Mouse (Mus musculus): ENCODE results near the gene Gm38431.
"Not testable (repeated sequence)": the region's sequence is repeated elsewhere in the genome, so short reads cannot be mapped to it uniquely, and the experiment has no call there.

Gm38431 gene

DNA sequence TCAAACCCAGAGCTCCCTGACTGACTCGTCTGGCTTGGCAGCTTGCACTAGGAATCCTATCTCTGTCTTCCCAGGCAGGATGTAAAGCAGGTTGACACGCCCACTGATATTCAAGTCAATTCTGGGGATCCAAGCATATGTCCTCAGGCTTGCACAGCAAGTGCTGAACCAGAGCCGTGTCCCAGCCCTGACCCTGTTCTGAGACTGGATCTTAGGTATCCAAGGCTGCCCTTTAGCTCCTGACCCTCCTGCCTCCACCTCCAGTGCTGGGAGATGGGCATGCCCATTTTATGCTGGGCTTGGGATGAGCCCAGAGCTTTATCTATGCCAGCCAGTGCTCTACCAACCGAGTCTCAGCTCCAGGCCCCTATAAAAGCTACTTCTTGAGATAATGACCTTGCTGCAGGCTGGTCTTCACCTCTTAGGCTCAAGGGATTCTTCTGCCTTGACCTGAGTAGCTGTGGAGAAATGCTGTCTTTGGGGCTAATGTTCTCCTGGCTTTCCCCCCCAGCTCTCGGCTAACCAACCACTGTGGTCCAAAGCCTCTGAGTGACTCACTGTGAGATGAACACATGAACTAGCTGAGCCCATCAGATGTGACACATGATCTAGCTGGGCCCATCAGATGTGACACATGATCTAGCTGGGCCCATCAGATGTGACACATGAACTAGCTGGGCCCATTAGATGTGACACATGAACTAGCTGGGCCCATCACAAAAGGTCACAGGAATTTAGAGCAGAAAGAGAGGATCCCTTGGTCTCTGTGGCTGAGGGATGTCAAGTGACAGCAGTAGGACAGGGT lies 14.2 kb upstream of the Gm38431 start:
- DNase-seq (ENCODE audit: low spot score) = no peak

DNA sequence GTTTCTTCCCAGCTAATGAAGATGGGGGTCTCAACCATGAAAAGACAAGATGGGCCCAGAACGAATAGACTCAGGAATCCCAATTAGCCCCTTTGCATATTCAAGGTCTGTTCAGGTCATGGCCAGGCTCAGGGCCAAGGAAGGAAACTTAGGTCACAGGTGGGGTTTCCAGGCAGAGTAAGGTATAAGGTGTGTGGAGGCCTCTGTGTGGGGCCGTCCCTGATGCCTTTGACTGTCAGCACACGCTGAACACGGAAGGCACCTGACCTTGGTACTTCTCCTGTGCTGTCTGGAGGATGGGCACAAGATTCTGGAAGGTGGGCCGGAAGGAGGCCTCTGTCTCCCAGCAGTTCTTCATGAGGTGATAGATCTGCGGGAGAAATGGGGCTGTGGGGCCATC lies 13.0 kb upstream of the Gm38431 start:
- DNase-seq (ENCODE audit: low spot score) = no peak

DNA sequence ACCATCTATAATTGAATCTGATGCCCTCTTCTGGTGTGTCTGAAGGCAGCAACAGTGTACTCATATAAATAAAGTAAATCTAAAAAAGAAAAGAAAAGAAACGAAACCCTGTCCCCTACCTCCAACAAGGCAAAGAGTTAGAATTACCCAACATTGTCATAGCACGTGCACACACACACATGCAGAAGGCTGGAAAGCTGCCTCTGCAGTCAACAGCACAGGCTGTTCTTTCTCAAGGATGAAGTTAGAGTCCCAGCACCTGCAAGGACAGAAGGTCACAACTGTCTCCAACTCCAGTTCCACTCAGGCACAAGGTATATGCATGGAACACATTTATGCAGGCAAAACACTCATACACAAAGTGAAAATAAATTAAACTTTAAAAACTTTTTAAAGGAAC lies 10.3 kb upstream of the Gm38431 start:
- no peak for DNase-seq (ENCODE audit: low spot score)

DNA sequence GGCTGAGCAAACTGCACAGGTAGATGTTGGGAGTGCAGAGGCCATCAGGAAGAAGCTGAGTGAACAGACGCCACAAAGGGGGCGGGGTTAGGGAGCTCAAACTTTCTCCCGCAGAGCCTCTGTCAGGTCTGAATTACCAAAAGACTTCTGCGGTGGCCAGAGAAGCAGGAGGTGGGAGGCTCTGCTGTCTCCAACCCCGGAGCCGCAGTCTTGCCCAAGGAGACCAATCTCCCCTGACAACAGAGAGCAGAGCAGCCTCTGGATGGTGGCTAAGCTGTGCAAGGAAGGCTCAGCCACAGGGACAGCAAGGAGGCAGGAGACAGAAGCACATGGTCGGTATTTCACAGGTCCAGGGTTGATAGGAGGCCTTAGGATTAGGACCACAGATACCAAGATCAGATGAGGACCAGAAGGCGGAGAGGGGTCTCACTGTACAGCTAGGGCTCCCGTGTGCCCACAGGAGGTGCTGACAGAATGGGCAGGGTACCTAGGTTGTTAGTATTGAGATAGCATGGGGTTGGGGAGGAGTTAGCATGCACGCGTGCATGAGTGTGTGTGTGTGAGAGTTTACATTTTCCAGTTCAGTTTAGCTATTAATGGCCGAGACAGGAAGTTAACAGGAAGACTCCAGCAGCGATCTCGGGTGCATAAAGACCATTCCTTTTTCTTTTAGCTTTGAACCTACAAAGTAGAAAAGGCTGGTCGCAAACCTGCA lies 8.8 kb upstream of the Gm38431 start:
- no peak for DNase-seq (ENCODE audit: low spot score)

DNA sequence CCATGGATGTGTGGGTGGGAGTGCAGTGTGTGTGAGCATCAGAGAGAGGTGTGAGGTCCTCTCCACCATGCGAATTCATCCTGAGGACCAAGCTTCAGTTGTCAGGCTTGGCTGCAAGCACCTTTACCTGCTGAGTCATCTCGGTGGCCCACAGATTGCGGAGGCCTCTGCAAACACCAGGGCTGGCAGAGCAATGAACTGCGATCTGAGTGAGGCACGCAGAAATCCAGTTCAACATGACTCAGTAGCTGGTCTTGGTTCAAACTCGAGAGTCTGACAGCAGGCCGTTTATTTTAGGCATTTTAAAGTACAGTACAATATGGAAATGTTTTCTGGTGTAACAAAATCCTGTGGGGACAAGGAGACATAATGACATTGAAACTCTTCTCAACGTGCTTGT lies 6.0 kb upstream of the Gm38431 start:
- no peak for DNase-seq (ENCODE audit: low spot score)

DNA sequence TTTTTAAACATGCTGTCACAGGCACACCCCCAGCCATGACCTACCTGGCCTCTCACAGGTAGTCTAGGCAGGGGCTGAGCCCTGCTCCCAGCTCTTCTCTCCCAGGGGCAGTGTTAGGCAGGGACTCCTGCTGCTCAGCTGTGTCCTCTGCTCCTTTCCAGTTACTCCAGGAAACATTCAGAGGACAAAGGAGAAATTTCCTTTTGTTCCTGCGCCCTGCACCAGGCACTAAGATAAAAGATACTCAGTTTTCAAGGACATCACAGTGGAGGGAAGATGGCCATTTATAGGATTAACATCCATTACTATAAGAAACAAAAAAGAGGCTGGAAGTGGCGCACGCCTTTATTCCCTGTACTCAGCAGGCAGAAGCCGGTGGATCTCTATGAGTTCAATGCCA lies 4.2 kb upstream of the Gm38431 start:
- DNase-seq (ENCODE audit: low spot score) = no peak

DNA sequence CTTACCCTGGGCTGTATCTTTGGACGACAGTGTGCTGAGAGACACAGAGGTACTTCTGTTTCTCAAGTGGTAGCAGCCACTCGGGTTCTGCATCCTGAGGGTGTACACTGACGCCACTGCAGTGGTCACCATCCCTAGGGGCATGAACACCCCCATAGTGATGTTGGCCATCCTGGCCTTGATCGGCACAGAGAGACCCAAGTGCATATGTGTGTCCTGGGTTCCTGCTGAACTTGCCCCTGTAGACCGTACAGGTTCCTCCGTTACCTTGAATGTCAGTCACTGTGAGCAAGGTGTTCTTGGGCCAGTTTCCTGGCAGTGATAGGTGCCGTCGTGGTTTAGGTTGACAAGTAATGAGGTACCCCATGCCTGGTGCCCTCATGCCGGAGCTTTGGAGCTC lies 1.6 kb upstream of the Gm38431 start:
- DNase-seq (ENCODE audit: low spot score) = no peak

DNA sequence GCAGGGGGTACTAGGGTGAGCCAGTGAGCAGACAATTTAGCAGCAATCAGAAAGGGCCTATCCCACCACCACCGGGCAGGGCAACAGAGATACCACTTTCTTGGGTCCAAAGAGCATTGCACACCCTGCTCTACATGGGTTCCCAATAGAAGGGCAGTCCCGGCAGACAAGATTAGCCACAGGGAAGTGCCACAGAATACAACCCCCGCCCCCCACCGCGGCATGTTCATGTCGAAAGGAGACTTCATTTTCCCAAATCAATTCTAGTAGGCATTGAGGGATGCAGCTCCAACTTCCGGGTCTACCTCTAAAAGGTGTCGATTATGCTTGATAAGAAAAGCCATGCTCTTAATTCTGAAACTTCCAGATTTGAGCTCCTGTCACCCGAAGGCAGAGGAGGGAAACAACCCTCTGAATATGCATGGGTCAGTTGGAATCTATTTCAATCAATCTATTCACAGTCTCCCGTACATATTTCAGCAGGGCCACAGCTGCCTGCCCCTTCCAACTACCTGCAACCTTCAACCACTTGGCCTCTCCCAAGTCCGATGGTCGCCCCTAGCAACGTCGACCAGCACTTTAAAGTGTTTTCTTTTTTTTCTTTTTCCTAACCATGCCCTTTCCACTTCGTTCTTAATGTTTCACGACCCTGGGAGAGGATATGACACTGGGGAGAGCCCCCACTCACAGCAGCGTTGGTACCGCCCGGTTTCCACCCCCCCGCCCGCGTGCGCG lies 658 bp downstream of the Gm38431 start:
- no peak for DNase-seq (ENCODE audit: low spot score)

DNA sequence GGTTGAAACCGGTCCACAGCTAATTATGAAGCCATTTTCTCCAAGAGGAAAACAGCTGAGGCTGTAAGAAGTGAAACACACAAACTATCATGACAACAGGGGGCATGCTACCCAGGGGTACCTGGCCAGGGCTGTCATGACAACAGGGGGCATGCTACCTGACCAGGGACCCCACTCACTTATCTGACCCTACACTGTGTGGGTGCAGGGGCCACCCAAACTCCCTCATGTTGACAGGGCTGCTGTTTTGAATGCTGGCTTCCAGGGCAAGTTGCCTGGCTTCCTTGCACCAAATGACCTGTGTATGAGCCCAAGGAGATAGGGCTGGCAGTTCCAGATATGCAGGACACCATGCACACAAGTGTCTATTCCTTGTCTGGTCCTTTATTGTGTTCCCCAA lies 1.3 kb downstream of the Gm38431 start:
- no peak for DNase-seq (ENCODE audit: low spot score)

DNA sequence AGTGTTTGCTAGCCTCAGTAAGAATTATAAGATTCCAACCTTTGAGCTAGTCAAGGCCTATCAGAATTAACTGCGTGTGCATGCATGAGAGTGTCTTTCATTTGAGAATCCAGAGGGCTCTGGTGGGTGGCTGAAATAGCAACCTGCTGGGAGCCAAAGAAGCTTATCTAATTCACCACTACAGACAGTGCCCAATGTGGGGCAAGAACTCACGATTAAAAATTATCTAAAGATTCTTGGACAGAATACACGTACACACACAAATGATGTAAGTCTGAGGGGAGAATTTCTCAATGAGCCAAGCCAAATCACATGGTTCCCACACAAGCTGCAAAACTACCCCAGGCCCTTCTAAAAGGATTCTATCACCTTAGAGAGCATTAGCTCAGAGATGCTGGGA lies 8.5 kb downstream of the Gm38431 start:
- no peak for DNase-seq (ENCODE audit: low spot score)

DNA sequence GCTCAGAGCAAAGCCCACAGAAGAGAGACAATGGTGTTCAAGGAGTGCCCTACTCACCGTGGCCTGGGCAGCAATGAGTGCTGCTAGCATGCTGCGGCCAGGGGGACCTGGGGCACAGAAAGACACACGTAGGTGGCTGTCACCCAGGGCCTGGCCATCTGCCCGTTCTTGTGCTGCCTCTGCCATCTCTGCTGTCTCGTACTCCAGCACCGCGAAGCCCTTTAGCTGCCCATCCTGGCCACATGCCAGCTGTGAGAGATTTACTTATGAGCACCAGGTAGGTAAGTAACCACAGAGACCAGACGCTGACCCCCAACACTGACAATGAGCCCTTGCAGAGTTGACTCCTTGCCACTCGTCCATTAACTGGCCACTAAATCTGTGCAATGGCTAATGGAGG lies 10.7 kb downstream of the Gm38431 start:
- DNase-seq (ENCODE audit: low spot score) = no peak

DNA sequence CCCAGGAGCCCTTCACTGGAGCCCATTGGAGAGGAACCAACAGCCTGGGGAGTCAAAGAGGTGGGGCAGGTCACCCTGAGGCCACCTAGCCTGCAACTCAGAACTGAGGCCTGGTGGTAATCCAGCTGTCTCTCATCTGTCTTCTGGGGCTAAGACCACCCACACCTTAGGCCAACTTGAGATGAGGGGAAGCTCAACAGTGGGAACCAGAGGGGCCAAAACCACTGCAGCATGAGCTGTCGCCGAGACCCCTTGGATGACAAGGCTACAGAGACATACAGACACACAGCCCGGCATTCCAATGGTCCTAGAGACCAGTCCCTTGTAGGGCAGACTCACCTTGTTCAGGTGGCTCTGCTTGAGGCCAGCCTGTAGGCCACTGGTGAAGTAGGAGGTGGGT lies 16.2 kb downstream of the Gm38431 start:
- no peak for DNase-seq (ENCODE audit: low spot score)

DNA sequence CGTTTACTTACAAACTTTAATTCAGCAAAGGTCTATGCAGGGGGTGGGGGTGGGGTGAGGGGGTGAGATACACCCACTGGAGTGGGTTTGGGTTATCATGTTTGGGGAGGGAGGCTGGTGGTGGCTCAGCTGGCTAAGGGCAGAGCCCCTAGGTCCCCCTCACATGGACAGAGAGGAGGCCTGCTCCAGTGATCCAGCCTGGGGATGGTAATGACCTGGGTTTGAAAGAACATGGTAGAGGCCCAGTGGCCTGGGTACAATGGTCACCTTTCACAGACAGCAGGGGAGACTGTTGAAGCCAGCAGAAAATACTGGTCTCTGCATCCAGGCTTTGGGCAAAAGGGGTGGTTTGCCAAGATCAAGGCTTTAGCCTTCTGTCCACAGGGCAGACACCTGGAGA lies 17.6 kb downstream of the Gm38431 start:
- DNase-seq (ENCODE audit: low spot score) = no peak

DNA sequence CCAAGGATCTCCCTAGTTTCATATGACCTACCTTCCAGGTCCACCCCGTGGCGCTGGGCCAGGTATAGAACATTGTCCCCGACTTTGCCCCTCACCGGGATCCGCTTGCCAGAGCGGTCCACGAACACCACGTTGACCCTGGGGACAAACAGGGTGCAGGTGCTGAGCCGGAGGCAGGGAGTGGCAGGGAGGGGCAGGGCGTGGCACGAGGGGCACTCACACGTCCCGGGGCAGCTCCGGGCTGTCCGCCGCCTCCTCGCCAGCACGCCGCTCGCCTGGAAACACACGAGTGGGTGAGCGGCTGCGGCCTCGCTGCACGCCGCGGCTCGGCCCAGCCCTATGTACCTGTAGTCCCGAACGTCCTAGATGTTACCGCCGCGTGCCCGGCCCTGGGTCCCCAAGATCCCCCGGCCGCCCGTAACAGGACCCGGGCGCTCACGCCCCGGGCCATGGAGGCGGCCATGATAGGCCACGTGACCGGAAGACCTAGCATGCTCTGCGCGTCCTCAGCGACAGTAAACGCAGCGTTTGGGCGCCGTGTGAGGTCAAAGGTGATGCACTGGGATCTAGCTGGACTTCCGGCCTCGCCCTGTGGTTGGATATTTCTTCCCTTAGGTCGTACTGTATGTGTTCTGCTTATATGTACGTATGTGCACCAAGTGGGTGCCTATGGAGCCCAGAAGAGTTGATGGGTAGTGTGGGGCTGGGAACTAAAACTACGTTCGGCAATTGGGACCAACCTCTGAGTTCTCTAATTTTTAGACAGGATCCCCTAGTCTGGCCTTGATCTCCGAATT lies 18.6 kb downstream of the Gm38431 start, which contains the start of the genes Gm49373 and Fdx1l:
Gm49373 (minus strand) TSS at position 53 of the 797 bp plus-strand sequence.
Fdx1l (minus strand) TSS at position 571 of the 797 bp plus-strand sequence.
- peak; percentile 71 for DNase-seq (ENCODE audit: low spot score)

DNA sequence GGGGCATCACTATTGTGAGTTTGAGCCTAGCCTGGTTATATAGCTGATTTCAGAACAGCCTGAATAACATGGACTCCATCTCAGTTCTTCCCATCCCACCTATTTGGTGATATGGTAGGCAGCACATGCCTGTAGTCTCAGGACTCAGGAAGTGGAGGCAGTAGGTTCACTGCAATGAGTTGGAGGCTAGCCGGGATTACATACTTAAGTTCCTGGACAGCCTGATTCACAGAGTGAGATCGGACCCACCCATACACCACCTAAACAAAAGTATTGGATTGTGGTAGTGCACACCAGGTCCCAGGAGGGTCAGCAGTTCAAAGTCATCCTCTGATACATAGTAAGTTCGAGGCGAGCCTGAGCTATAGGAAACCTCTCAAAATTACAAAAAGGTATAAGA lies 19.2 kb downstream of the Gm38431 start:
- no peak for DNase-seq (ENCODE audit: low spot score)

DNA sequence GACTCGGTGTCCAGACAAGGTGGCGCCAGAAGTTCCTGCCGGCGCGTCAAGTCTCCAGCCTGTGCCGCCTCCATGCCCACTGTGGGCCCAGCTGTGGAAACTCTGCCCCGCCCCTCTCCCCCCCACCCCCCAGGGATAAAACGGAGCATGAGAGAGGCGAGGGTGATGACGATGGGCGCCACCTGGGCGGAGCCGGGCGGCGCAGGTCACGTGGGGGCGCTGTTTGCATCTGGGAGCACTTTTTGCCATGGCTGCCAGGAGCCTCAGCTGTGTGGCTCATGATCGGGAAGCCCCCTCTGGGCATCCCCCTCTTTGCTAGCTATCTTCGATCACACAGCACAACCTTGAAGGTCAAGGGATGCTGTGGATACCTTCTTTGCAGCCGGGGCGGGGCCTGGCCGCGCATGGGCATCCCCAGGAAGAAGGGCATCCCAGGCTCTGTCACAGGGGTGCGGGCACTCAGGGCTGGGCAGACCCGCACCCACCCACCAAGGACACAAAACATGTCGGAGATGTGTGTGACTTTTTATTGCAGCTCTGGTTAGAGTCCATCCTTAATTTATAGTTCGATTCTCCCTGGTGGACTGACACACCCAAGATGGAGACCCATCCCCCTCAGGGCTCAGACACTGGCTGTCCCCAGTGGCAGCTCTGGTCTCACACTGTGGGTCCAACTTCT lies 24.7 kb downstream of the Gm38431 start, which contains the start of gene Zglp1:
Zglp1 (minus strand) TSS at position 88 of the 679 bp plus-strand sequence.
- DNase-seq (ENCODE audit: low spot score) = no peak

DNA sequence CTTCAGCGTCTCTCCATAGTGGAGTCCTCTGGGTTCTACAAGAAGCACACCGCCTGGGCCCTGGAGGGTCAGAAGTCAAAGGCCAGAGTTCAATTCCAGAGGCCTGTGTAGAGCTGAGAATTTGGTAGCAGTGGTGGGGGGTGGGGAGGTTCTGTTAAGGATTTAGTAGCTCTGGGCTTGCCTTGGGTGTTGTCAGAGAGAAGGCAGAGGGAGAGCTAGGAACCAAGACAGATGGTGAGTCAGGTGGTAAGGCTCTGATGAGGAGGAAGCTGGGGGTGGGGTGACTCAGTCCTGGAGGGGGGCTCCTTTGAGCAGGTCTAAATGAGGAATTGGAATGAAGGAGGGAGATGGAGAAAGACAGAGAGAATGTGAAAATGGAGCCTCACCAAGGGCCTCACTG lies 28.9 kb downstream of the Gm38431 start:
- DNase-seq (ENCODE audit: low spot score) = no peak

DNA sequence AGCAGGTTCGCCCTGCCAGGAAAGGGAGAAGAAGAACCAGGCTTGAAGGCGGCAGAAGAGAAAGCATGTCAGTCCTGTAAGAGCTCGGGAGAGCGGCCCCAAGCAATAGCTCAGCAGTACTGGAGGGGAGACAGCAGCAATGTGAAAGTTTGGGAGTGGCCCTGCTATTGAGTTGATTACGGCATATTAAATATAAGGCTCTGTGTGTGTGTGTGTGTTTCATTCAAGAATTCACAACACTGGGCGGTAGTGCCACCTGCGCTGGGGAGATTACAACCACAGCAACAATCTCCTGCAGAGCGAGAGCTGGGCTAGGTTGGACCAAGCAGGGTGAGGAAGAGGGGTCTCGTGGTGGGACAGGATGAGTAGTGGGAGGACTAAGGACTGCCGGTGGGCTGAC lies 40.2 kb downstream of the Gm38431 start:
- DNase-seq (ENCODE audit: low spot score) = no peak

DNA sequence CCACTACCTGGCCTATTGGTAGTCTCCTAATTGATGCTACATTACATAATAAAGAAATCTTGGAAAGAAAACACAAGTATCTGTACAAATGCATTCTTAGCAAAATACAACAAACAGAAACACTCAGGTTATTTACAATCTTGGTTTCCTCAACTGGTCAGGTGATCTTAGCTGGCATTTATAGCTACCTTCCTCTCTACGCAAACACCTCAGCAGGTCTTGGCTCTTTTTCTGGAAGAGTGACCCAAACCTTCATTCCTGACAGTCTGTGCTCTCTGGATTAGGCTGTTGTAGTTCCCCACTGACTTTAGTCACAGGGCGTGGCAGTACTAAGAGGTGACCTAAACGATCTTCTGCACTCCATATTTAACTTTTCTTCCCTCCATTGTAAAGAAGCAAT lies 46.6 kb downstream of the Gm38431 start:
- no peak for DNase-seq (ENCODE audit: low spot score)

DNA sequence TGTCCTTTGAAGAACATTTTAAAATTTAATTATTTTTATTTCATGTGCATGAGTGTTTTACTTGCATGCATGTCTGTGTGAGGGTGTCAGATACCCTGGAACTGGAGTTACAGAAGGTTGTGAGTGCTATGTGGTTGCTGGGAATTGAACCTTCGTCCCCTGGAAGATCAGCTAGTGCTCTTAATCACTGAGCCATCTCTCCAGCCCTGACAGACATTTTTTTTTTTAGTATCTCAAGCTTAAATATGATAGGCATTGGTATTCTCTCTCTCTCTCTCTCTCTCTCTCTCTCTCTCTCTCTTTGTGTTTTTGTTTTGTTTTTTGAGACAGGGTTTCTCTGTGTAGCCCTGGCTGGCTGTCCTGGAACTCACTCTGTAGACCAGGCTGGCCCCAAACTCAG lies 47.0 kb downstream of the Gm38431 start:
- not testable (repeated sequence) for DNase-seq (ENCODE audit: low spot score)

DNA sequence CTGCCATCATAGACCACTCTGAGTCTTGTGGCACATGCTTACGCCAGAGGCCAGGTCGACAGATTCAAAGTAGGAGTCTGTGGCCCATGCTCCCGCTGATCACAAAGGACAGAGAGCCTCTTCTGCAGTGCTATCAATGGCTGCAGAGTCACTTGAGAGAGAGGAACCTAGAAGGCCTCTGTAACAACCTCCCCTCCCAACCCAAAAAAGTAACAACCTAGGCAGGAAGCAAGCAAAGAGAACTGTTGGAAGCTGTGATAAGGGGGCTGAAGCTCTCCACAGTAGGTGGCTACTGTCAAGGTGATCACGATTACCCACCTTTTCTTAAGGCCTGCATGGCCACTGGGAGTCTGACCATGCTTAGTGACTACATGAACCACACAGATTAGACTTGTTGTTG lies 48.2 kb downstream of the Gm38431 start:
- DNase-seq (ENCODE audit: low spot score) = no peak

Data from ovary, postnatal 10 days (tissue).